Mouse (Mus musculus): ENCODE measurements around the gene Cyp2w1. TPM values are rescaled to one million over a fixed set of nuclear protein-coding genes. Genes with fewer than 3 reads are reported as not detected.

Gene Cyp2w1
- total RNA-seq, 1 experiment from 2014 or later: not detected

GRCm38 (mm10) chr5:139355235-139355772 lies 2.9 kb downstream of the Cyp2w1 start:
- ATAC-seq (ENCODE audit: extremely low read depth, insufficient number of reproducible peaks, low FRiP score, poor library complexity, severe bottlenecking): peak; percentile 45; the same call in 1 of the 2 replicates

GRCm38 (mm10) chr5:139358653-139359052 lies 6.2 kb downstream of the Cyp2w1 start:
- peak; percentile 20; the same call in 1 of the 2 replicates for ATAC-seq (ENCODE audit: extremely low read depth, insufficient number of reproducible peaks, low FRiP score, poor library complexity, severe bottlenecking)

DNA sequence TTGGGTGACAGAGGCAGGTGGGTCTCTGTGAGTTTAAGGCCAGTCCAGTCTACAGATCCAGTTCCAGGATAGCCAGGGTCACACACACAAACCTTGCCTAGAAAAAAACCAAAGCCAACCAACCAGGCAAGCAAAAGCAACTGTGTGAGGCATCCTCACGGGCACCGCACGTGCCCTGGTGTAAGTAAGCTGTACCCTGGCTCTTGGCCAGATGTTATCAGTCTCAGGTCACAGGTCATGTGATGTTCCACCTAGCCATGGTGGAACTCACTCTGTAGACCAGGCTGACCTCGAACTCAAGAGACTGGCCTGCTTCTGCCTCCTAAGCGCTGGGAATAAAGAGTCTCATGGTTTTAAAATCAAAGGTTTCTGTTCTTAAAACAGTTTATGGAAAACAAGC lies 6.8 kb downstream of the Cyp2w1 start:
- no peak for ATAC-seq (ENCODE audit: extremely low read depth, insufficient number of reproducible peaks, low FRiP score, poor library complexity, severe bottlenecking)

DNA sequence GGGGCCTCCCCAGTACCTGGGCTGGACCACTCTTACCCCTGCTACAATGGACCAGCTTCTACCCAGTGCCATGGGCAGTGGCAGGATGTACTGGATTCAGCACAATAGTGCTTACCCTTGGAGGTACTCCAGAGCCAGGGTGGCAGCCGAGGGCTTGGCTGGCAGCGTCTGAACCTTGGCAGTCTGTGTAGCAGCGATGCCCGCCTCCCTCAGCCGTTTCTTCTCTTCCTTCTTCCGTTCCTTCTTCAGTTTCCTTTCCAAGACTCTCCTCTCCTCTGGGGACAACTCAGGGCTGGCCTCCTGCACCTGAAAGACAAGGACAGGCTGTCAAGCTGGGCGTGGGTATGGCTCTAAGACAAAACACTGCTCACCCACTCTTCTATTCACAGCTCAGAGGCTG lies 11.4 kb downstream of the Cyp2w1 start:
- no peak for ATAC-seq (ENCODE audit: extremely low read depth, insufficient number of reproducible peaks, low FRiP score, poor library complexity, severe bottlenecking)

DNA sequence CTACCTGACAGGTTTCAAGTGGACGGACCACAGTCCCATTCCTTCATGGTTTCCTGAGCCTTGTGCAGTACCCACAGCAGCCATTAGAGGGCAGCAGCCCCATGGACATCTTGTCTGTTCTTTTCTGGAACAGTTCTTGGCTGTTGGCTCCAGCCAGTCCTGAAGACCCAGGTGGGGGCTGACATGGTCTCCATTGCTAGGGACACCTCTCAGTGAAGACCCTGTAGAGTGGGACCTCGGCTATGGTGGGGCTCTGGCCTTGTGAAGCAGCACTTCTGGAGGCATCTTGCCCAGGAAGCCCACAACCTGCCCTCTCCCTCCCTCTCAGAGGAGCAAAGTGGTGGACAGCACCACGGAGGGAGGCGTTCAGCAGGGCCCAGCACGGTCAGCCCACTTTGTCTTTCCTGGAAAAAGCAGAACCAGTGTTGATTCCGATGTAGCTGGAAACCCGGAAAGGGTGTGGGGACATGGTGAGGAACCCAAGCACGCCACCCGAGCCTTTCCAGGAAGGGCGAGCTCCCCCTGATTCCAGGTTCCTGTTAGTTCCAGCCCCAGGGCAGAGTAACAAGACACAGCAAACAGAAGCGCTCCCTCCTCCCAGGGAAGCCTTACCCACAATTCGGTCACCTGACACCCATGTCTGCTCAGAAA lies 12.0 kb downstream of the Cyp2w1 start:
- peak; percentile 62 for ATAC-seq (ENCODE audit: extremely low read depth, insufficient number of reproducible peaks, low FRiP score, poor library complexity, severe bottlenecking)

- no peak for ATAC-seq (ENCODE audit: extremely low read depth, insufficient number of reproducible peaks, low FRiP score, poor library complexity, severe bottlenecking)
These were observed 12.6 kb downstream of the Cyp2w1 start for GRCm38 (mm10) chr5:139364911-139365571.

GRCm38 (mm10) chr5:139365827-139366226 lies 13.4 kb downstream of the Cyp2w1 start:
- ATAC-seq (ENCODE audit: extremely low read depth, insufficient number of reproducible peaks, low FRiP score, poor library complexity, severe bottlenecking): peak; percentile 47

DNA sequence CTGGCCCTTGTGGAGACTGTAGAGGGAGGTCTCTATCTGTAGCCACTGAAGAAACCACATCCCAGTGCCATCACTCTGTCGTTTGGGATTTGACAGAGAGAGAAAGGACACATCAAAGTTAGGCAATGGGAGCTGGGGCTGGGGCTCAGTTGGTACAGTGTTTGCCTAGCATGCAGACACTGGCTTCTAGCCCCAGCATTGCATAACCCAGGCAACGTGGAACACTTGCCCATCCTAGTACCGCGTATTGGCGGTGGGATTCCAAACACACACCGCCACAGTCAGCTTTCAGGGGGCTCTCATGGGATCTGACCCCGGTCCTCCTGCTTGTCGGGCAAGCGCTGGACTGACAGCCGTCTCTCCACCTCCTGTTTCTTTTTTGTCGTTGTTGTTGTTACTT lies 14.1 kb downstream of the Cyp2w1 start:
- ATAC-seq (ENCODE audit: extremely low read depth, insufficient number of reproducible peaks, low FRiP score, poor library complexity, severe bottlenecking): no peak

- ATAC-seq (ENCODE audit: extremely low read depth, insufficient number of reproducible peaks, low FRiP score, poor library complexity, severe bottlenecking): peak; percentile 27; the same call in 1 of the 2 replicates
These were observed 15.6 kb downstream of the Cyp2w1 start for GRCm38 (mm10) chr5:139367884-139368458.

GRCm38 (mm10) chr5:139368638-139369320 lies 16.4 kb downstream of the Cyp2w1 start:
- ATAC-seq (ENCODE audit: extremely low read depth, insufficient number of reproducible peaks, low FRiP score, poor library complexity, severe bottlenecking): no peak

GRCm38 (mm10) chr5:139370336-139370735 lies 17.9 kb downstream of the Cyp2w1 start:
- no peak for ATAC-seq (ENCODE audit: extremely low read depth, insufficient number of reproducible peaks, low FRiP score, poor library complexity, severe bottlenecking)

GRCm38 (mm10) chr5:139371118-139371517 lies 18.7 kb downstream of the Cyp2w1 start:
- ATAC-seq (ENCODE audit: extremely low read depth, insufficient number of reproducible peaks, low FRiP score, poor library complexity, severe bottlenecking): no peak

DNA sequence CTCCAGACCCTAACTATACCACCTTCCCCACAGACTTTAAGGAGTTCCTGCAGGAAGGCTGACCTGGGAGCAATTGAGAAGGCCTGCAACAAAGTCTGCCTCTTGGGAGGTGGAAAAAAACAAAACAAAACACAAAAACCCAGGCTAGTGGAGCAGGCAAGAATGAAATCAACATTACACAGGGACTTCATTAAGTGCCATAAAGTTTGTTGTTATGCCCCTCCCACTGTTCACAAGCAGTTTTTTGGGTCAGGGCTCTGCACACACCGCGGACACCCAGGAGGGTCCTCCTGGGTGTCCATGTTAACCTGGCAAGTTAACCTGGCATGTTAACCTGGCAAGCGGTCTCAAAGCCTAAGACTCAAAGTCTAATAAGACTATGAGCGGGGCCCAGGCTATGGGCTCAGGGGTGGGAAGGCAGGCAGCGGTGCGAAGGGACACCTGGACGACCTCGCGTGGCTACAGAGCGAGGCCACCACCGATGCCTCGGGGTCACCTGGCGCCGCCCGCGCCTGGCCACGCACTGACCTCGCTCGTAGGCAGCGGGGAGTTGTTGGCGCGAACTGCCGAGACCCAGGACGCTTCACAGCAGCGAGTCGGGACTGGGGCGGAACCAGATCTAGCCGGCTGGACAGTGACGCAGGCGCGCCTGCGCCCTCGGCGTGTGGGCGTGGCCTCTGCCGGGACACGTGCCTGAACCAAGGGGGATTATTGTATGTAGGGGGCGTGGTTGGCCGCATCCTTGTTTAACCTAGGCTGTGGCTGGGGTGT lies 19.4 kb downstream of the Cyp2w1 start:
- peak; percentile 68 for ATAC-seq (ENCODE audit: extremely low read depth, insufficient number of reproducible peaks, low FRiP score, poor library complexity, severe bottlenecking)

DNA sequence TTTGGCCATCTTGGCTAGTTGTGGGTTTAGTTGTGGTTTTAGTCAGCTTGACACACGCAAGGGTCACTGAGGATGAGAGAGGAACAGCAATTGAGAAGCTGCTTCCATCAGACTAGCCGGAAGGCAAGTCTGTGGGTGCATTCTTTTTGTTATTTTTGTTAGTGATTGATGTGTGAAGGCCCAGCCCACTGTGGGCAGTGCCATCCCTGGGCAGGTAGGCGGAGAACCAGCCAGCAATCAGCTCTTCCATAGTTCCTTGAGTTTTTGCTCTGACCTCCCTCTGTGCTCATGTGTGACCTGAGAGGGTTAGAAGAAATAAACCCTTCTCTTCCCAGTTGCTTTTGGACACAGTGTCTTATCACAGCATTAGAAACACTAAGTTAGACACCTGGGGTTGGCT lies 20.7 kb downstream of the Cyp2w1 start:
- no peak for ATAC-seq (ENCODE audit: extremely low read depth, insufficient number of reproducible peaks, low FRiP score, poor library complexity, severe bottlenecking)

DNA sequence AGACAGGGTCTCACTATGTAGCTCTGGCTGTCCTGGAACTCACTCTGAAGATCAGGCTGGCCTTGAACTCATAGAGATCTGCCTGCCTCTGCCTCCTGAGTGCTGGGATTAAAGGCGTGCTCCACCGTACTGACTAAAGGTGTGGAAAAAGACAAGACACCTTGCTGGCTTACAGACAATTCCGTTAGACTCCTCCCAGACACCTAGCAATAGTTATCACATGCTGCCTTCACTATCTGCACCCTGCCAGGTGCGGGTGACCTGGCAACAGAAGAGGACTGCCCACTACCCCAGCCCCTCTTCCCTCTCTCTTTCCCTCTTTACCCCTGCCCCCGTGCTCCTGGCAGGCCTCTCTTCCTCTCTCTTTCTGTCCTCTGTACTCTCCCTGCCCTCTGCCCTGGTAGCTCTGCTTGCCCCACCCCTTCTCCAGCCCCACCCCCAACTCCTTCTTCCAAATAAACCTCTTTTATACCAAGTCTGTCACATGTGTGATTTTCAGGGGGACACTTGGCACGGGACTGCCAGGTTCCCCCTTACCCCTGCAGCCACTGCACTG lies 21.6 kb downstream of the Cyp2w1 start:
- no peak for ATAC-seq (ENCODE audit: extremely low read depth, insufficient number of reproducible peaks, low FRiP score, poor library complexity, severe bottlenecking)

GRCm38 (mm10) chr5:139374841-139375240 lies 22.4 kb downstream of the Cyp2w1 start:
- ATAC-seq (ENCODE audit: extremely low read depth, insufficient number of reproducible peaks, low FRiP score, poor library complexity, severe bottlenecking): no peak

GRCm38 (mm10) chr5:139377468-139378270 lies 25.3 kb downstream of the Cyp2w1 start, which contains the start of gene Gpr146:
Gene Gpr146 (plus strand): TSS chr5:139377697.
- ATAC-seq (ENCODE audit: extremely low read depth, insufficient number of reproducible peaks, low FRiP score, poor library complexity, severe bottlenecking): no peak

DNA sequence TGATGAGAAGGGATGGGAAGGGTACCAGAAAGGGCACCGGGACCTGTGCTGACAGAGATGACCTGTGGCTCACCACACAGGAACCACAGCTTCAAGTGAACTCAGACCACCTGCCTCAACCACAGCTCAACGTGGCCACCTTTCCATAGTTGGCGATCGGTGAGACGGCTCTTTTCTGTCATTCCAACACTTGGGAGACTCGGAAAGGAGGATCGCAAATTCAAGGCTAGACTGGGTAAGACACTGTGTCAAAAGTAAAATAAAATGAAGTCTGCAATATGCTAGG lies 25.8 kb downstream of the Cyp2w1 start:
- no peak for ATAC-seq (ENCODE audit: extremely low read depth, insufficient number of reproducible peaks, low FRiP score, poor library complexity, severe bottlenecking)

All from neutrophil, adult 5-6 weeks (primary cell).